Mouse (Mus musculus) embryonic stem cell, embryonic (primary cell): ENCODE results near the gene Pakap.

Experiments
- CTCF ChIA-PET, 4 experiments: fragments of 300-600 bp in 2 of 4; fragments of 350-600 bp in 2 of 4; sonication (Branson Sonifier 250); formaldehyde crosslinking; loops; one replicate each; lab custom pipeline; 2022; ENCODE audit warnings: inconsistent platforms in 2 of 4; lab: Charles Lee
- POLR2A ChIA-PET, 4 experiments: fragments of 300-600 bp in 2 of 4; fragments of 350-600 bp in 2 of 4; sonication (Branson Sonifier 250); formaldehyde crosslinking; loops; one replicate each; lab custom pipeline; 2022; ENCODE audit warnings: antibody characterized with exemption in 4 of 4, inconsistent platforms in 1 of 4; lab: Charles Lee

Pakap gene

DNA sequence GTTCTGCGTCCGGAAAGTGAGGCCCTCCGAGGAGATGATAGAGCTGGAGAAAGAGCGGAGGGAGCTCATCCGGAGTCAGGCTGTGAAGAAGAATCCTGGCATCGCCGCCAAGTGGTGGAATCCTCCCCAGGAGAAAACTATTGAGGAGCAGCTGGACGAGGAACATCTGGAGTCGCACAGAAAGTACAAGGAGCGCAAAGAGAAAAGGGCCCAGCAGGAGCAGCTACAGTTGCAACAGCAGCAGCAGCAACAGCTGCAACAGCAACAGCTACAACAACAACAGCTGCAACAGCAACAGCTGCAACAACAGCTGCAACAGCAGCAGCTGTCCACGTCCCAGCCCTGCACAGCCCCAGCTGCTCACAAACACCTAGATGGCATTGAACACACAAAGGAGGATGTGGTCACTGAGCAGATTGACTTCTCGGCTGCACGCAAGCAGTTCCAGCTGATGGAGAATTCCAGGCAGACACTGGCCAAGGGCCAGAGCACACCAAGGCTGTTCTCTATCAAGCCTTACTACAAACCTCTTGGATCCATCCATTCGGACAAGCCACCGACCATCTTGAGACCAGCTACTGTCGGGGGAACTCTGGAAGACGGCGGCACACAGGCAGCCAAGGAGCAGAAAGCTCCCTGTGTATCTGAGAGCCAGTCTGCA lies 287.4 kb downstream of the Pakap start:
- POLR2A ChIA-PET = interaction anchor here (0.6 to 19.9 kb wide), 20 partner anchors 9 to 129 kb away, joined by 3 to 253 read pairs (median 4); partner anchors contain the start of gene Txn1 (in 2 of the 4)

DNA sequence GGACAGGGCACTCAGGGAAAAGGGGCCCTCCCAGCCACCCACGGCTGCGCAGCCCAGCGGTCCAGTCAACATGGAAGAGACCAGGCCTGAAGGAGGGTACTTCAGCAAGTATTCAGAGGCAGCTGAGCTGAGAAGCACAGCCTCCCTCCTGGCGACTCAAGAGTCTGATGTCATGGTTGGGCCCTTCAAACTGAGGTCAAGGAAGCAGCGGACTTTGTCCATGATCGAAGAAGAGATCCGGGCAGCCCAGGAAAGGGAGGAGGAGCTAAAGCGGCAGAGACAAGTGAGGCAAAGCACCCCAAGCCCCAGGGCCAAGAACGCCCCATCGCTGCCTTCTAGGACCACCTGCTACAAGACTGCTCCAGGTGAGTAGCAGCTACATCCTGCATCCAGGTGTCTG lies 288.7 kb downstream of the Pakap start:
- POLR2A ChIA-PET = interaction anchor here in 3 of 4 experiments (0.7 to 19.9 kb wide), 10 partner anchors 10 to 100 kb away, joined by 3 to 253 read pairs (median 4); partner anchors contain the start of gene Txn1 (in 2 of the 3)
- CTCF ChIA-PET = interaction anchor here in 1 of 4 experiments (1.3 kb wide), 1 partner anchor 10 kb away, joined by 6 read pairs; no protein-coding TSS in a partner anchor

More for the DNA sequence above, 287.4 kb downstream of the Pakap start:
- CTCF ChIA-PET = interaction anchor here in 2 of 4 experiments (0.5 to 1.3 kb wide), 4 partner anchors 8 to 1042 kb away, joined by 3 to 4 read pairs (median 3); no protein-coding TSS in a partner anchor

DNA sequence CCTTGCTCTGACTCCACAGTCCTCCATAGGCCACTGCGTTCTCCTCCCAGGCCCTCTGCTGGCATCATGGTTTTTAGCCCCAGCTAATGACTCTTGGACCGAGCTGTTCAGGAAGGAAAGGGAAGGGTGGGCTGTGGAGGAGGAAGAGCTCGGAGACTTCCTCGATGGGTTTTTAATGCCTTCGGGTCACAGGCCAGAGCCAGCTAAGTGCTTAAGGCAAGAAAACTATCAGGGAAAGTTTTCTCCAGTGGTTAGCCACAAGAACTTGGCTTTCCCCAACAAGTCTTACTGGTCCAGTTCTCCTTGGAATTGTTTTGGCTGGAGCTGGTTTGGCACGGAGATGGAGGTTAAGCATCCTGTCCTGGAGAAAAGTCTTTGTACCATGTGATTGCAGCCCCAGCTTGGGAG lies 292.2 kb downstream of the Pakap start:
- CTCF ChIA-PET = interaction anchor here in 1 of 4 experiments (1.2 kb wide), 1 partner anchor 187 kb away, joined by 3 read pairs; no protein-coding TSS in a partner anchor
- POLR2A ChIA-PET = interaction anchor here (0.7 to 19.9 kb wide), 11 partner anchors 9 to 97 kb away, joined by 3 to 253 read pairs (median 4); no protein-coding TSS in a partner anchor

DNA sequence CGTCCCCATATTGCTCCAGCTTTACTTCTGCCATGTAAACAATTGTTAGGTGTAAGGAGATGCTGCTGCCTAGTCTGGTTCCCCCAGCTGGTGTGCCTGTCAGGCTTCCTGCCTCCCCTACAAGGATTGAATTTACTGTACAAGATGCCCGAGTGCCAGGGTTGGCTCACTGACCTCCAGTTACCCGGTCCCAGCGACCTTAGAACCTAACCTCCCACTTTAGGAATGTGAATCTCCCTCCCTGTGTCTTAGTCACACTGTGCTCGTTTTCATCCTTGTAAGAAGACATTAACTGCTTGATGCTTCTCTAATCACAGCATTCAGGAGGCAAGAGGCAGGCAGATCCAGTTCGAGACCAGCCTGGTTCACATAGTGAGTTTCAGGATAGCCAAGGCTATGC lies 293.2 kb downstream of the Pakap start:
- CTCF ChIA-PET = interaction anchor here in 1 of 4 experiments (0.6 kb wide), 1 partner anchor 73 kb away, joined by 5 read pairs; no protein-coding TSS in a partner anchor
- POLR2A ChIA-PET = interaction anchor here in 2 of 4 experiments (2.0 to 19.9 kb wide), 2 partner anchors 14 to 15 kb away, joined by 14 to 253 read pairs; no protein-coding TSS in a partner anchor

DNA sequence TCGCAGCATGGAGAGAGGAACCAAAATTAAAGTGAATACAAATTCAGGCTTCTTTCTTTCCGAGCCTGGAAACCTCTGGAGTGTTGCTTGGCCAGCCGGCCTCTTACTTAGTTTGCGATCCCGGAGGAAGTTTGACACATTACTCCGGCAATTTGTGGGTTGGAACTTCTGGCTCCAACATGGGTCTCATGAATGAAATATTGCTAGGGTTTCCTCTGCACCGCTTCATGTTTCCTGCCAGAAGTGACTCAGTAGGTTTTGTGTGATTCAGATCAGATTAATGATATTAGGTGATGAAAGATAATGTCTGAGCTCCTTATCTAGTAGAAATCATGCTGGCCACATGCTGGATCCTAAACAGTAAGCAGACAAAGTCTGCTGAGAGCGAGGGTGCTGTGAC lies 293.9 kb downstream of the Pakap start:
- ChIA-PET POLR2A (interaction anchor here in 1 of 4 experiments (1.0 to 19.9 kb wide), 3 partner anchors 15 to 172 kb away, joined by 3 to 253 read pairs (median 7); no protein-coding TSS in a partner anchor), CTCF (no interaction called here)

DNA sequence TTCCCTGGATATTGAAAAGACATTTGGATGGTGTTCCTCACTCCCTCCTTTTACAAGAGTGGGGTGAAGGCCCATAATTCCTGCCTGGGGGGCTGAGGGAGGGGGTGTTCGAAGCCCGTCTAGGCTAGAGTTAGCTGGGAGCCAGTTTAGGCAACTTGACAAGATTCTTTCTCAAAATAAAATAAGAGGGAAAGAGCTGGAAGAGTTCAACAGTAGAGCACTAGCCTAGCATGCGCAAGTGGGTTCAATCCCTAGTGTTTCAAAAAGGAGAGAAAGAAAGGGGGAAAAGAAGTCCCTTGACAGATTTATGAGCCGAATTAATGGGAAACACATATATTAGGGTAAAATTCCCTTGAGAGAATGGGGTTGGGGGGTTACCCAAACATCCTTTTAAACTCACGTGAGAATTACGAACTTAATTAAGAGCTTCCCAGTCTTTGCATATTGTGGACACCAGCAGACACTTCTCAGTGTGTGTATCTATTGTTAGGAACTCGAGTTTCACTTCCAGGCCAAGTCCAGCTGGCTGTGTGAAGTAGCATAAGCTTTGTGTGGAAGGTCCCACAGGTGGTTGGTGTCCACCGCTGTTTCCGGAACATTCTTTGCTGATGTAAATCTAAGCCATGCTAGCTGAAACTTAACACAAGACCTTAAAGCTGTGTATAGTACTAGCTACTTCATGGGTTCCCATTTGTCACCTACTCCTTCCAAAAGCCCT lies 294.4 kb downstream of the Pakap start:
- ChIA-PET POLR2A (interaction anchor here in 3 of 4 experiments (0.7 to 19.9 kb wide), 6 partner anchors 16 to 173 kb away, joined by 3 to 253 read pairs (median 6); no protein-coding TSS in a partner anchor), CTCF (no interaction called here)

DNA sequence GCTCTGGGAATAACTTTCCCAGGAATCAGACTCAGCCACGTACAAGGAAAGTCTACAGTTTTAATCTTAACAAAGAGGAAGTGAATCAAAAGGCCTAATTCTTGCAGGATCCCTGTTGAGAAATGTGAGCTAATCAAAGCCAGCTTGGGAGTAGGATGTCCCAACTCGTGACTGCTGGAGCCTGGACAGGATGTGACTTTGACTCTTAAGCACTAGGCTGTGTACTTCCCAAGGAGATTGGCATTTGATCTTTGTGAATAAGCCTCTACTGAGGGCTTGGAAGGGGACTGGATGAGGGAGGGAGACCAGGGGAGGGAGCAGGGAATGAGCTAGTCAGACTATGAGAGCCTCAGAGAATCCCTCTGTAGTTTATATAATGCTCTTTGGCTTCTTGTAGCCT lies 298.1 kb downstream of the Pakap start:
- CTCF ChIA-PET = interaction anchor here in 1 of 4 experiments (1.6 kb wide), 1 partner anchor 193 kb away, joined by 5 read pairs; no protein-coding TSS in a partner anchor
- POLR2A ChIA-PET = interaction anchor here in 3 of 4 experiments (0.5 to 19.9 kb wide), 20 partner anchors 10 to 1715 kb away, joined by 3 to 253 read pairs (median 4); partner anchors contain the start of genes Hsdl2 (in 1 of the 3) and Txn1 (in 1 of the 3)

DNA sequence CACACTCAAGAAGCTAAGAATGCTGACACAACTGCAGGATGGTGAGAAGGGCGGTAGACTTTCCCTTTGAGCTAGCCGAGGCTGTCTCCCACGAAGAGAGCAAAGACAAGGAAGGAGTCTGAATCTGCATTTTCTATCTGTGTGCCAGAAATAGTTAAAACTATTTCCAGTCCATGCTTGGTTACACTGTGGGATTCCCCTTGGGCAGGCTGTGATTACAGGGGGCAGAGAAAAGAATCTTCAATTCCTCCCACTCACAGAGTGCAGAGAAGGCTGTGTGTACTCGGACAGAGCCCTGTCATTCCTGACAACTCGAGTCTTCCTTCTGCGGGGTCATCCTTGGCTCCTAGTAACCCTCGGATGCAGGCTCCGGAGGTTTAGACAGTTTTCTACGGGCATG lies 299.0 kb downstream of the Pakap start:
- POLR2A ChIA-PET = interaction anchor here in 3 of 4 experiments (0.6 to 19.9 kb wide), 19 partner anchors 9 to 195 kb away, joined by 3 to 253 read pairs (median 4); no protein-coding TSS in a partner anchor
- CTCF ChIA-PET = interaction anchor here in 1 of 4 experiments (0.5 kb wide), 1 partner anchor 386 kb away, joined by 3 read pairs; no protein-coding TSS in a partner anchor

DNA sequence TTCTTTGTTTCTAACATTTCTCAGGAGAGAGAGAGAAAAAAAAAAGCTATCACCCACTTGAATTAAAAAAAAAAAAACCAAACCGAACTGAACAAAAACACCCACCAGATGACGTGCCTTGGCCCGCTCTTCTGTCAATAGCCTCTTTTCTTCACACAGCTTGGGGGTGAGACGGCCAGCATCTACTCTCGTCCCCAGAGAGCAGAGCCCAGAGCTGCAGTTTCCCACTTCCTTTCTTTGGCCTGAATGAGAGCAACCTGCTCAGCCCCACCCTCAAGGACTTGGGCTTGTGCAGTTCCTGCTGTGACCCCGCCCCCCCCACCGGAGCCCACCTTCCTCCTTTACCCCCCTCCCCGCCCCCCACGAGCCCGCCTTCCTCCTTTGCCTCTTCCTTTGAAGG lies 299.5 kb downstream of the Pakap start:
- CTCF ChIA-PET = interaction anchor here in 2 of 4 experiments (0.5 to 0.7 kb wide), 3 partner anchors 12 to 386 kb away, joined by 3 to 4 read pairs (median 4); no protein-coding TSS in a partner anchor
- POLR2A ChIA-PET = interaction anchor here (0.6 to 19.9 kb wide), 18 partner anchors 10 to 215 kb away, joined by 3 to 253 read pairs (median 4); no protein-coding TSS in a partner anchor

DNA sequence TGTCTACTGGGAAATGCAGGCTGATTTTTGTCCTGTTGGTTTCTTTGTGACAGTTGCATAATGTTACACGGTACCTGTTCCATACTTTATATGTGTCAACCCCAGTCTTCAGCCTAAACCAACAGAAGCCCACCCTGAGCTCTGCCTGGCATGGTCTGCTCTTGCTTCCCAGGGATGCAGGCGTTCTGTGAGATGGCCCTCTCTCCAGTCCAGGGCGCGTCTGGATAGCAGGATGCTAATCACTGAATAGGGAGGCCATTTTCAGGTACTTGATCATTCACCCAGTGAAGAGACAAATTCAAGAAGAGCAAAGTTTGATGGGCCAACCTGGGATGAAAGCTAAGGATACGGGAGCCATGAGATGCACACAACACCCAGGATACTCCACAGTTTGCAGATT lies 311.2 kb downstream of the Pakap start:
- CTCF ChIA-PET = interaction anchor here in 3 of 4 experiments (0.6 to 1.7 kb wide), 5 partner anchors 10 to 206 kb away, joined by 3 to 7 read pairs (median 3); no protein-coding TSS in a partner anchor
- POLR2A ChIA-PET = interaction anchor here in 1 of 4 experiments (0.6 to 1.4 kb wide), 3 partner anchors 10 to 205 kb away, joined by 3 read pairs; no protein-coding TSS in a partner anchor

DNA sequence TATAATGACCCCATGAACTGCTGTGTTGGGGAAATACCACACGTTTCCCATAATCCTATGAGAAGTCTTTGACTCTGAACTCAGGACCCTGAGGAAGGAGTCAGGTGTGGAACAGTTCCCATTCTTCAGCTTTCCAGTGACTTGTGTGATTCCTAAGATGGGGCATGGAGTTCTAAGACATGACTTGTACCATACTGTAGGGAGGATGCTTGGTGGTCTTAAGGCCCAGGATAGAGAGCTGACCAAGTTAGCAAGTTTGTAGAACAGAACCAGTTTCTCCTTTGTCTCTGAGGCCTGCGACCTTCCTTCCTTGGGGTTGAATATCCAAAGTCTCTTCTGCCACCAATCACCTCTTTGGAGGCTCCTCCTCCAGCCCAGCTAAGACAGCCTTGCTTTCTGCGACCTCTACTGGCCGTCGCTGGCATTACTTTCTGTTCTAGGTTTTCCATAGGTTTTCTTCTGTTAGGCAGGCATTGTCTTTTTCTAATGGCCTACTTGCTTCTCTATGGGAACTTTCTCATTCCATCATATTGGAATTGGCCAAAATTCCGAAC lies 311.9 kb downstream of the Pakap start:
- CTCF ChIA-PET = interaction anchor here (0.6 to 1.7 kb wide), 9 partner anchors 9 to 208 kb away, joined by 3 to 7 read pairs (median 3); no protein-coding TSS in a partner anchor

DNA sequence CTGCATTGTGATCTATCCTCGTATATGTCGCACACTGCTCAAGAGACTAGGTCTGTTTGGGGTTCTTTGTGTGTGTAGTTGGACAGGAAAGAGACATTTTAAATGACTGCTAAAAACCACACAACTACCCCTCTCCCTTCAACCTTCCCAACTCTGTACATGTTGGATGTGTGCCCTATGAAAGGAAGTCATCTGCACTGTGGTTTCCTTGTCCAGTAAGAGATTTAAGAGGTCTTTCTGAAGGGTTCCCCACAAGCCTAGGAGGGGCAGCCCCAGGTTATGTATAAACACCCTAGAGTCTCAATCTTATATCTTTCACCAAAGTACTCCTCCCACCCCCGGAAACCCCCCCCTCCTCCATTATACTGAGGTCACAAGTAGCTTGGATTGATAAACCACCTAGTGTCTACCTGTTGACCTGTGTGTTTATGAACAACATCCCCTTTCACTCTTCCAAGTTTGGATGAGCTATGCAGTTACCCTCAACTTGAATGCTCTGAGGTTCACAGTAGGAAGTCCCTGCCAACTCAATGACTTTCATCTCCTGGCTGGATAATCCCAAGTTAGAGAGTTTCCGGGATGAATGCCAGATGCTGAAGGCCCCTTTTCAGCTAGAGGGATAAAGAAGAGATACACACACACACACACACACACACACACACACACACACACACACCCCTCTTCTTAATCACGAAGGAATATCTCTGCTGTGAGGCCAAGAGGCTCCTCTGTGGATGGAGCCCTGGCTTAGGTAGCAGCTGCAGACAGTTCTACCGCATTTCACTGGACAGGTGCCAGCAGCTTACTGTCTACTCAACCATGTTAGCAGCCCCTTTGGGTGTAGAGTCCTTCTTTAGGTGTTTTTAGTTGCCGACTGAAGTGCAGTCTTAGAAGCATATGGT lies 315.8 kb downstream of the Pakap start:
- ChIA-PET CTCF (interaction anchor here in 2 of 4 experiments (0.6 to 1.5 kb wide), 4 partner anchors 160 to 518 kb away, joined by 3 to 10 read pairs (median 5); no protein-coding TSS in a partner anchor), POLR2A (interaction anchor here in 3 of 4 experiments (0.5 to 2.3 kb wide), 9 partner anchors 15 to 174 kb away, joined by 3 to 9 read pairs (median 4); partner anchors contain the start of gene Txn1 (in 1 of the 3))

More for the DNA sequence above, 311.9 kb downstream of the Pakap start:
- POLR2A ChIA-PET = interaction anchor here in 2 of 4 experiments (0.6 to 1.4 kb wide), 3 partner anchors 9 to 678 kb away, joined by 3 to 9 read pairs (median 3); no protein-coding TSS in a partner anchor

DNA sequence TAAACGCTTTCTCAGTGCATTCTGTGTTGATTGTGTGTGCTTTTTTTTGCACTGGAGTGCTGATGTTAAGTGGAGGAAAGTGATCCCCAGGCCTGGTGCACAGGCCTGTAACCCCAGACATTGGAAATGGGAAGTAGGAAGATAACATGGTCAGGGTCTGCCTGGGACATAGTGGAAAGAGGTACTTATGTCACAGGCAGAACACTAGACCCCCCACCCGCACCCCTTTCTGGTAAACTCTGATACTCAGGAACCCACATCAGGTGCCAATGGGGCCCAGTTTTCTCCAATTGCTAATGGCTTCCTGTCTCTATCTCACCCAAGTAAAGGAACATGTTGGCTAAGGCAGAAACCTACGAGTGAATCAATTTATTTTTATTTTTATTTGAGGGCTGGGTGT lies 316.5 kb downstream of the Pakap start:
- ChIA-PET CTCF (interaction anchor here in 1 of 4 experiments (0.7 kb wide), 1 partner anchor 160 kb away, joined by 3 read pairs; no protein-coding TSS in a partner anchor), POLR2A (interaction anchor here in 2 of 4 experiments (0.5 to 2.3 kb wide), 3 partner anchors 72 to 129 kb away, joined by 3 to 9 read pairs (median 5); partner anchors contain the start of gene Txn1 (in 1 of the 2))

DNA sequence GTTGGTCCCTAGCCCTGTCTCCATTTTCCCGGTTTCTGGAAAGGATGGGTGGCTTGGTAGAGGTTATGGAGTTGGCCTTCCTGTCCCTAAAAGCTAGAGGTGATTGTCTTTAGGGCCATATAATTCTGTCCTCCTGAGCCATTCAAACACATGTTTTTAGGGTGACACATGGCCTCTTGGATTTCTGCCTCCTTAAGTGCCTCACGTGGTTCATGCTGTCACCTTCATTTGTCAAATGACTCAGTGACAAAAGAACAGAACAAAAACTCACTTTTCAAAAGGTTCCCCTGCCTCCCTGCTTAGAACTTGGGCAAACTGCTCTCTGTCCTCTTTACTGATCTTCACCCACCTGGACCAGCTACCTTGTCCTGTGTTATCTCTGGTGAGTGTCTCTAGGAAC lies 317.2 kb downstream of the Pakap start:
- POLR2A ChIA-PET = interaction anchor here in 1 of 4 experiments (0.5 kb wide), 1 partner anchor 130 kb away, joined by 3 read pairs; no protein-coding TSS in a partner anchor
- CTCF ChIA-PET = no interaction called here

DNA sequence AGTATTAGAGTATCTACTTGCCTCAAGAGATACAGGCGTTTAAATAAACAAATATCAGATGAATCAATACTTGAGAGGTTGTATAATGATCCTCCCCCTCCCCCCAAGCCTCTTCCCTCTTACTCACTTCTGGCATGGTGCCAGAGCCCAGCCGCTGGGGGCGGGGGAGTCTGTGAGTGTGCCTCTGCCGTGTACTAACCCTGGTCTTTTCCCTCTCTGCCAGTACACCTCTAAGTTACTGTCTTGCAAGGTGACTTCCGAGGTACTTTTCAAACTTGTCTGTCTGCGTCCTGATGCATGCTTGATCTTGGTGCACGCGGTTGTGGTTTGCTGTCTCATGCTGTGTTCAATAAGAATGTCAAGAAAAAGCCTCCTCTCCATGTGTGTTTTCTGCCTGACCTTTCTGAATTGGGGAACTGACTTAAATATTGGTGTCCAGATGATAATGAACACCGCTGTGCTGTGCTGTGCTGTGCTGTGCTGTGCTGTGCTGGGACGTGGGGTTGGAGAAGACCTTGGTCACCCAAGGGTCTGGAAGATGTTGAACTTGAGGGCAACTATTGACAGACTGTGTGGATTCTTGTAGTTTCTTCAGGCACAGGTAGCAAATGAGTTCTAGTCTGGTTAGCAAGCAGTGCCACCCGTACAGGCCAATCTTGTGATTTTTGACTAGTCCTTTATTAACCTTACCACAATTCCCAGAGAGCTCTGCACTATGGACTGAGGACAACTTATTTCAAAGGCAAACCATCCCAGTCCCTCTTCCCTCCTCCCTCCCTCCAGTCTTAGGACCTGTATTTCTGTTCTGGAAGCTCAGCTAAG lies 318.3 kb downstream of the Pakap start:
- CTCF ChIA-PET = interaction anchor here in 1 of 4 experiments (0.6 kb wide), 1 partner anchor 130 kb away, joined by 3 read pairs; no protein-coding TSS in a partner anchor

More for the DNA sequence above, 318.3 kb downstream of the Pakap start:
- POLR2A ChIA-PET = no interaction called here
